ENCODE assay signal across 40 mouse cellular contexts in genomic region chr3:57665880-57666279, GRCm38 (mm10). TPM values are rescaled to one million over a fixed set of nuclear protein-coding genes. Genes with fewer than 3 reads are reported as not detected.
"Had no signal": no experiment of that assay in that cellular context is flagged by ENCODE, and none has a peak within 500 bp of the region (broad histone marks: within the 10 kb centered on the region; RNA-seq: fewer than 3 reads in every experiment).

No protein-coding gene starts in this region.

- H3K4me3 ChIP-seq: heart, embryonic 10.5 days; heart, embryonic 12.5 days; heart, embryonic 13.5 days; heart, embryonic 15.5 days; hindbrain, embryonic 10.5 days; hindbrain, embryonic 12.5 days; hindbrain, embryonic 13.5 days; hindbrain, embryonic 15.5 days; intestine, embryonic 15.5 days; left cerebral cortex, adult 2 months had no signal

- H3K27me3 ChIP-seq: heart, embryonic 12.5 days; heart, embryonic 13.5 days; heart, embryonic 15.5 days; hindbrain, embryonic 12.5 days; hindbrain, embryonic 13.5 days; hindbrain, embryonic 15.5 days; intestine, embryonic 15.5 days had no signal

- H3K9ac ChIP-seq: heart, embryonic 12.5 days; heart, embryonic 13.5 days; heart, embryonic 15.5 days; hindbrain, embryonic 12.5 days; hindbrain, embryonic 13.5 days; hindbrain, embryonic 14.5 days; hindbrain, embryonic 15.5 days; intestine, embryonic 15.5 days had no signal

- H3K4me1 ChIP-seq: heart, embryonic 10.5 days; heart, embryonic 12.5 days; heart, embryonic 15.5 days; hindbrain, embryonic 10.5 days; hindbrain, embryonic 12.5 days; hindbrain, embryonic 13.5 days; intestine, embryonic 15.5 days had no signal

- H3K27ac ChIP-seq: heart, embryonic 10.5 days; heart, embryonic 13.5 days; heart, embryonic 15.5 days; hindbrain, embryonic 10.5 days; hindbrain, embryonic 12.5 days; hindbrain, embryonic 13.5 days; hindbrain, embryonic 14.5 days; hindbrain, embryonic 15.5 days; hindbrain, postnatal 0 days; intestine, embryonic 15.5 days; kidney, postnatal 0 days; left cerebral cortex, adult 2 months had no signal

- H3K4me2 ChIP-seq: heart, embryonic 11.5 days; heart, embryonic 12.5 days; heart, embryonic 13.5 days; heart, embryonic 15.5 days; hindbrain, embryonic 12.5 days; hindbrain, embryonic 13.5 days; hindbrain, embryonic 14.5 days; hindbrain, embryonic 15.5 days; intestine, embryonic 15.5 days had no signal

- DNase-seq: heart, postnatal 10 days; heart, postnatal 14 days; heart, postnatal 36 days; heart, postnatal 4 days; kidney, adult 11 months; kidney, adult 18-20 months; kidney, adult 2 months; kidney, adult 8-10 months; kidney, adult 9 months; kidney, postnatal 10 days; kidney, postnatal 14 days; kidney, postnatal 25 days; kidney, postnatal 36 days; kidney, postnatal 4 days had no signal

- H3K9me3 ChIP-seq: heart, embryonic 10.5 days; heart, embryonic 12.5 days; heart, embryonic 13.5 days; heart, embryonic 15.5 days; hindbrain, embryonic 10.5 days; hindbrain, embryonic 12.5 days; hindbrain, embryonic 13.5 days; hindbrain, embryonic 15.5 days; intestine, embryonic 15.5 days had no signal

- H3K36me3 ChIP-seq: heart, embryonic 10.5 days; heart, embryonic 12.5 days; heart, embryonic 13.5 days; heart, embryonic 15.5 days; hindbrain, embryonic 10.5 days; hindbrain, embryonic 12.5 days; hindbrain, embryonic 13.5 days; hindbrain, embryonic 15.5 days; intestine, embryonic 15.5 days had no signal

- ATAC-seq: hindbrain, embryonic 16.5 days; hindbrain, postnatal 0 days; inflammation-experienced regulatory T-cells, adult 6 months; intestine, embryonic 15.5 days; intestine, embryonic 16.5 days had no signal

RNA-seq across cellular contexts. Expression of gene Ankub1, which starts 26.7 kb away (rescaled TPM):
- total RNA-seq: heart, postnatal 10 days; heart, postnatal 14 days; heart, postnatal 25 days; heart, postnatal 36 days; heart, postnatal 4 days; hematopoietic stem cell, adult 5-6 weeks had no signal
- polyA plus RNA-seq: heart, embryonic 10.5 days; heart, embryonic 12.5 days; heart, embryonic 13.5 days; heart, embryonic 14.5 days; heart, embryonic 15.5 days; heart, postnatal 0 days; intestine, embryonic 14.5 days; intestine, embryonic 16.5 days; intestine, postnatal 0 days; kidney, adult 2 months; kidney, embryonic 14.5 days; kidney, embryonic 16.5 days; kidney, postnatal 0 days; large intestine, adult 2 months had no signal
